Comparison of ENCODE assay signal across 10 mouse cellular contexts in genomic region chr12:55622615-55623245, GRCm38 (mm10). TPM values are rescaled to one million over a fixed set of nuclear protein-coding genes. Genes with fewer than 3 reads are reported as not detected.
A peak's percentile ranks its signal among the peaks of the same experiment; 100 is the strongest.
DNase-seq lines count a peak whose midpoint lies in the region; TF ChIP-seq lines count a peak whose summit lies in the region.
"Had no signal": no experiment of that assay in that cellular context is flagged by ENCODE, and none has a peak within 500 bp of the region (broad histone marks: within the 10 kb centered on the region; RNA-seq: fewer than 3 reads in every experiment).

No protein-coding gene starts in this region.

- 36% methylated on average over 3 of the region's 3 CpGs for WGBS in olfactory bulb, adult 2 months

- no peak for TF ChIP-seq CTCF in left cerebral cortex, adult 2 months (IDR thresholded peaks at IDR 0.05)
- TF ChIP-seq CTCF in layer of hippocampus, adult 2 months (conservative IDR thresholded peaks at IDR 0.05) = no peak
- TF ChIP-seq CTCF in olfactory bulb, adult 2 months (IDR thresholded peaks at IDR 0.05; ENCODE audit: insufficient read depth, low read depth, low read length) = no peak

- intact Hi-C loops in left cerebral cortex, postnatal 4 days (cut with DNase I) = no loop called here
- intact Hi-C loops in left cerebral cortex, adult 2 months (cut with DNase I) = no loop called here

- DNase-seq in left cerebral cortex, postnatal 4 days = peak; percentile 59
- no peak for DNase-seq in left cerebral cortex, adult 2 months (ENCODE audit: extremely low spot score in 1 of 2, low spot score in 2 of 2)
- peak; percentile 17 for DNase-seq in embryo, embryonic 9.5 days (ENCODE audit: extremely low spot score)
- DNase-seq in layer of hippocampus, adult 2 months (ENCODE audit: low spot score in 2 of 2) = peak; percentile 36 to 45
- DNase-seq in spleen, postnatal 10 days (ENCODE audit: low spot score in 2 of 2) = no peak
- no peak for DNase-seq in cerebellum, postnatal 25 days
- no peak for DNase-seq in left cerebral cortex, adult 11 months (ENCODE audit: low spot score)
- DNase-seq: lung, adult 2 months had no signal

- peaks cover 3% of the 10 kb centered on the region for H3K4me1 ChIP-seq in olfactory bulb, adult 2 months (ENCODE audit: control insufficient read depth, insufficient read depth, low read length)

- no peak overlapping the region for H3K4me3 ChIP-seq in left cerebral cortex, adult 2 months
- no peak overlapping the region for H3K4me3 ChIP-seq in layer of hippocampus, adult 2 months
- no peak overlapping the region for H3K4me3 ChIP-seq in olfactory bulb, adult 2 months (ENCODE audit: insufficient read depth, low read depth, low read length)

- H3K27ac ChIP-seq in left cerebral cortex, adult 2 months = no peak overlapping the region
- peak overlapping the region; percentile 50 for H3K27ac ChIP-seq in layer of hippocampus, adult 2 months
- 0 out of 2 replicates have a peak overlapping the region, but pooled peaks have one; percentile 20 for H3K27ac ChIP-seq in olfactory bulb, adult 2 months (ENCODE audit: insufficient read depth, low read depth, low read length)
- H3K27ac ChIP-seq: kidney, postnatal 0 days had no signal

- TF ChIP-seq POLR2A in olfactory bulb, adult 2 months (IDR thresholded peaks at IDR 0.05; ENCODE audit: insufficient read depth, low read depth, low read length) = no peak

RNA-seq across cellular contexts. Expression of gene Insm2, which starts 23.5 kb away (rescaled TPM):
- under 1 TPM; 0.50 to 0.60 TPM for total RNA-seq in left cerebral cortex, postnatal 4 days (2021)
- under 1 TPM; 0.12 to 0.20 TPM for total RNA-seq in left cerebral cortex, adult 2 months (2021)
- under 1 TPM; 0.12 to 0.13 TPM for total RNA-seq in layer of hippocampus, adult 2 months (2021)
- polyA plus RNA-seq in olfactory bulb, adult 2 months (2012; ENCODE audit: insufficient read depth, insufficient read length, low replicate concordance, missing spikeins) = not detected in 2 replicates
- polyA plus RNA-seq: lung, adult 2 months had no signal

RNA-seq across cellular contexts. Expression of gene Aldoart2, which starts 57.7 kb away (rescaled TPM):
- total RNA-seq in left cerebral cortex, postnatal 4 days (2021) = not detected
- not detected for total RNA-seq in left cerebral cortex, adult 2 months (2021)
- not detected for total RNA-seq in layer of hippocampus, adult 2 months (2021)
- not detected in 2 replicates for polyA plus RNA-seq in olfactory bulb, adult 2 months (2012; ENCODE audit: insufficient read depth, insufficient read length, low replicate concordance, missing spikeins)
- polyA plus RNA-seq: kidney, postnatal 0 days; lung, adult 2 months had no signal

Comparison
In these comparisons a context has a peak if more than half of its experiments do, and no peak if none do; other contexts are left out.
1. DNase-seq: peak in left cerebral cortex, postnatal 4 days (single experiment), embryo, embryonic 9.5 days (single experiment) and layer of hippocampus, adult 2 months (2 of 2); none in left cerebral cortex, adult 2 months (0 of 2), spleen, postnatal 10 days (0 of 2), cerebellum, postnatal 25 days (0 of 2) and left cerebral cortex, adult 11 months (single experiment).